Mouse (Mus musculus) midbrain, embryonic 12.5 days (tissue): ENCODE results near the gene Aak1. TPM values are rescaled to one million over a fixed set of nuclear protein-coding genes. Genes with fewer than 3 reads are reported as not detected.
"Not testable (repeated sequence)": the region's sequence is repeated elsewhere in the genome, so short reads cannot be mapped to it uniquely, and the experiment has no call there.

Experiments used
- ATAC-seq: fragments of 200-750 bp; cut with Nextera tagmentation; 2 replicates; pipeline ENCODE4 v1.8.0; 2017; ENCODE audit warnings: low read depth, moderate TSS enrichment, moderate library complexity; ENCODE audit not compliant: low FRiP score
- H3K27ac ChIP-seq: fragments of 300-500 bp; sonication (generic); replicated peaks from 2 replicates; pipeline ENCODE4 v1.5.1; 2016; ENCODE audit warnings: mild to moderate bottlenecking
- H3K27me3 ChIP-seq: fragments of 300-500 bp; sonication (generic); 2 replicates; pipeline ENCODE4 v1.6.1; 2016; ENCODE audit warnings: mild to moderate bottlenecking
- H3K36me3 ChIP-seq: fragments of 300-500 bp; sonication (generic); 2 replicates; pipeline ENCODE4 v1.6.1; 2016
- H3K4me1 ChIP-seq: fragments of 300-500 bp; sonication (generic); 2 replicates; pipeline ENCODE4 v1.6.1; 2016
- H3K4me2 ChIP-seq: fragments of 300-500 bp; sonication (generic); replicated peaks from 2 replicates; pipeline ENCODE4 v1.6.1; 2016; ENCODE audit warnings: mild to moderate bottlenecking, moderate library complexity
- H3K4me3 ChIP-seq: fragments of 300-500 bp; sonication (generic); 2 replicates; pipeline ENCODE4 v1.5.1; 2016; ENCODE audit warnings: mild to moderate bottlenecking
- H3K9ac ChIP-seq: fragments of 300-500 bp; sonication (generic); replicated peaks from 2 replicates; pipeline ENCODE4 v1.6.1; 2016; ENCODE audit warnings: mild to moderate bottlenecking, moderate library complexity
- H3K9me3 ChIP-seq: fragments of 300-500 bp; sonication (generic); 2 replicates; pipeline ENCODE4 v1.6.1; 2016; ENCODE audit warnings: mild to moderate bottlenecking
- WGBS: fragments of 180-500 bp; shearing (Covaris S2); methylation state at CpG from one replicate; pipeline ENCODE4 v1.1.7; 2016; 5-methylcytosine and 5-hydroxymethylcytosine counted together
- polyA plus RNA-seq: library from polyadenylated mRNA; unstranded; fragments of >200 nt; fragmentation: Nextera tagmentation; extraction: Ambion mirVana; gene quantifications from 2 replicates; pipeline ENCODE4 v1.2.1, GENCODE M21; 2016

Aak1 gene
- polyA plus RNA-seq, 1 experiment from 2014 or later = 30.6 TPM

GRCm38 (mm10) chr6:86871783-86872182, 22.5 kb downstream of the Aak1 start:
- H3K9ac ChIP-seq = no peak overlapping the region
- WGBS = 95% methylated on average over 10 of the region's 10 CpGs
- H3K9me3 ChIP-seq = no peaks in the 10 kb centered on the region
- H3K27me3 ChIP-seq = no peaks in the 10 kb centered on the region
- H3K4me1 ChIP-seq = 0 out of 2 replicates have a peak, but pooled peaks cover 3% of the 10 kb centered on the region
- no peak overlapping the region for H3K27ac ChIP-seq
- no peak overlapping the region for H3K4me3 ChIP-seq
- no peaks in the 10 kb centered on the region for H3K36me3 ChIP-seq
- no peak overlapping the region for H3K4me2 ChIP-seq
- no peak for ATAC-seq

DNA sequence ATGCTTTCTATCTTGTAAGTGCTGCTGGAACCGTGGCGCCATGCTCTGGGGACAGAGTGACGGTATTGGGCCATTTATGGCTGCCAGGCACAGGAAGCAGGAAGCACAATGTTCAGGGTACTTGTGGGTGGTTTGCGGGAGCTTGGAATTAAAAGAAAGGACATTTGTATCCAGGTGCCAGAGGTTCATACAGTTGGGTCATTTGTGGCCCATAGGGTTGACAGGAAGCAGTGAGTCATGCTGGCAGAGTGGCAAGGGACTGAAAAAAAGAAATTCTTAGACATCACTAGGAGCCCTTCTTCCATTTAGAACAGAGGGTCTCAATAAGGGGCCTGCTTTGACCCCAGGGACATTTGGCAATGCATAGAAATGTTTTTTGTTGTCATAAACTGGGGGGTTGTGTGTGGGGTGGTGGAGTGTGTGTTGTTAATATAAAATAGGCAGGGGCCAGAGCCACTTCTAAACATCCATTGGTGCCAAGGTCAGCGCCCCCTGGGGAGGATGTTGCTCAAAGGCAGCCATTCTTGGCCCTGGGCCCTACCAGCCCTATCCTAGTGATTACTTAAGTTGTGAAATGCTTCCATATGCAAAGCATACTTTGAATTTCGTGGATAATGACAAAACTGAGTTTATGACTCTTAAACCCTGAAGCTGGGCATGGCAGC, 25.5 kb downstream of the Aak1 start:
- H3K27me3 ChIP-seq = no peaks in the 10 kb centered on the region
- 94% methylated on average over 6 of the region's 6 CpGs for WGBS
- H3K27ac ChIP-seq = no peak overlapping the region
- ATAC-seq = no peak
- no peaks in the 10 kb centered on the region for H3K36me3 ChIP-seq
- H3K9ac ChIP-seq = no peak overlapping the region
- H3K4me3 ChIP-seq = no peak overlapping the region
- H3K4me2 ChIP-seq = no peak overlapping the region
- no peaks in the 10 kb centered on the region for H3K9me3 ChIP-seq
- 0 out of 2 replicates have a peak, but pooled peaks cover 3% of the 10 kb centered on the region for H3K4me1 ChIP-seq

DNA sequence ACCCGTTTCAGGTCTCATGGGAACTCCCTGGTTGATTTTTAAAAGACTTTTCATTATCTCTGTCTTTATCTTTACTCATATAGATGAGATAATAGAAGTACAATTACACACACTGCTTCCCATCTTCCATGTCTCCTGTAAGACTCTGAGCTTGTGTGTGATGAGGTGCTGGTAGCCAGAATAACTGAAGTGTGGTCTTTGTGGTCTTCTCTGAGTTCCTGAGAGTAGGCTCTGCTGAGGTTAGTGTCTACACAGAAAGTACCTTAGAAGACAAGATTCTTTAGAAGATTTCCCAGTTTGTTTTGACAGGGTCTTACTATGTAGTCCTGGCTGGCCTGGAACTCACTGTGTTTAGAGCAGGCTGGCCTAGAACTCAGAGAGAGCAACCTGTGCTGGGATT, 27.1 kb downstream of the Aak1 start:
- WGBS = 7% methylated on average over 1 of the region's 1 CpGs
- Histone ChIP-seq H3K27ac (no peak overlapping the region), H3K27me3 (no peaks in the 10 kb centered on the region), H3K4me3 (no peak overlapping the region), H3K4me1 (0 out of 2 replicates have a peak, but pooled peaks cover 3% of the 10 kb centered on the region), H3K36me3 (no peaks in the 10 kb centered on the region), H3K4me2 (no peak overlapping the region), H3K9me3 (no peaks in the 10 kb centered on the region), H3K9ac (no peak overlapping the region)
- no peak for ATAC-seq

DNA sequence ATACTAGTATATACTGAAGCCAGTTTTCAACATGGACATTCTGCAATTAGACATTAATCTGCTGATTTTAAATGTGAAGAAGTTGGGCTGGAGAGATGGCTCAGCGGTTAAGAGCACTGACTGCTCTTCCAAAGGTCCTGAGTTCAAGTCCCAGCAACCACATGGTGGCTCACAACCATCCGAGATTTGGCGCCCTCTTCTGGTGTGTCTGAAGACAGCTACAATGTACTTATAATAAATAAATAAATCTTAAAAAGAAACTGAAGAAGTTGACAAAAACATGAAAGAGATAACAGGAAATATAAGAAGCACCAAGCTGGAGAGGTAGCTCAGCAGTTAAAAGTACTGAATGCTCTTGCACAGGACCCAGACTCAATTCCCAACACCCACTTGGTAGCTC, 29.3 kb downstream of the Aak1 start:
- H3K4me3 ChIP-seq, ATAC-seq, H3K4me2 ChIP-seq, H3K9me3 ChIP-seq, H3K27me3 ChIP-seq, H3K36me3 ChIP-seq, H3K27ac ChIP-seq, H3K4me1 ChIP-seq, H3K9ac ChIP-seq: not testable (repeated sequence)
- 90% methylated on average over 3 of the region's 3 CpGs for WGBS

- Histone ChIP-seq H3K4me3 (no peak overlapping the region), H3K27me3 (no peaks in the 10 kb centered on the region), H3K9ac (no peak overlapping the region), H3K9me3 (no peaks in the 10 kb centered on the region), H3K4me2 (no peak overlapping the region), H3K4me1 (0 out of 2 replicates have a peak, but pooled peaks cover 3% of the 10 kb centered on the region), H3K27ac (no peak overlapping the region), H3K36me3 (no peaks in the 10 kb centered on the region)
- no peak for ATAC-seq
- 96% methylated on average over 4 of the region's 4 CpGs for WGBS
Observed at GRCm38 (mm10) chr6:86879314-86879713, 30.0 kb downstream of the Aak1 start.

DNA sequence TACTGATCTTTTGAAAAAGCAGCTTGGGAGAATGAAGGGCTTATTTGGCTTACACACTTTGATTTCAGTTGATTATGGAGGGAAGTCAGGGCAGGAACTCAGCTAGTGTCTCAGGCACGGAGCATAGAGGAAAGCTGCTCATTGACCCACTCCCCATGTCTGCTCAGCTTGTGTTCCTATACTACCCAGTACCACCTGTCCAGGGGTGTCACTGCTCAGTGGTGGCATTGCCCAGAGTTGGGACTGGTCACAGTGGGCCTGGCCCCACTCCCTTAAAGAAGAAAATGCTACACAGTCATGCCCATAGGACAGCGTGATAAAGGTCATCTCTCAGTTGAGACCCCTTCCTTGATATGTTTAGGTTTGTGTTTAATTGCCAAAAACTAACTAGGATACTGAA, 34.9 kb downstream of the Aak1 start:
- Histone ChIP-seq H3K27ac (no peak overlapping the region), H3K4me2 (no peak overlapping the region), H3K36me3 (no peaks in the 10 kb centered on the region), H3K9ac (no peak overlapping the region), H3K4me1 (no peaks in the 10 kb centered on the region), H3K9me3 (no peaks in the 10 kb centered on the region), H3K27me3 (no peaks in the 10 kb centered on the region), H3K4me3 (no peak overlapping the region)
- ATAC-seq = no peak
- 91% methylated on average over 2 of the region's 2 CpGs for WGBS

- H3K27me3 ChIP-seq = no peaks in the 10 kb centered on the region
- no peak overlapping the region for H3K9ac ChIP-seq
- ATAC-seq = no peak
- H3K4me1 ChIP-seq = no peaks in the 10 kb centered on the region
- WGBS = 86% methylated on average over 6 of the region's 6 CpGs
- no peaks in the 10 kb centered on the region for H3K9me3 ChIP-seq
- H3K27ac ChIP-seq = no peak overlapping the region
- no peak overlapping the region for H3K4me3 ChIP-seq
- H3K36me3 ChIP-seq = no peaks in the 10 kb centered on the region
- no peak overlapping the region for H3K4me2 ChIP-seq
Observed at GRCm38 (mm10) chr6:86884746-86885145, 35.4 kb downstream of the Aak1 start.

DNA sequence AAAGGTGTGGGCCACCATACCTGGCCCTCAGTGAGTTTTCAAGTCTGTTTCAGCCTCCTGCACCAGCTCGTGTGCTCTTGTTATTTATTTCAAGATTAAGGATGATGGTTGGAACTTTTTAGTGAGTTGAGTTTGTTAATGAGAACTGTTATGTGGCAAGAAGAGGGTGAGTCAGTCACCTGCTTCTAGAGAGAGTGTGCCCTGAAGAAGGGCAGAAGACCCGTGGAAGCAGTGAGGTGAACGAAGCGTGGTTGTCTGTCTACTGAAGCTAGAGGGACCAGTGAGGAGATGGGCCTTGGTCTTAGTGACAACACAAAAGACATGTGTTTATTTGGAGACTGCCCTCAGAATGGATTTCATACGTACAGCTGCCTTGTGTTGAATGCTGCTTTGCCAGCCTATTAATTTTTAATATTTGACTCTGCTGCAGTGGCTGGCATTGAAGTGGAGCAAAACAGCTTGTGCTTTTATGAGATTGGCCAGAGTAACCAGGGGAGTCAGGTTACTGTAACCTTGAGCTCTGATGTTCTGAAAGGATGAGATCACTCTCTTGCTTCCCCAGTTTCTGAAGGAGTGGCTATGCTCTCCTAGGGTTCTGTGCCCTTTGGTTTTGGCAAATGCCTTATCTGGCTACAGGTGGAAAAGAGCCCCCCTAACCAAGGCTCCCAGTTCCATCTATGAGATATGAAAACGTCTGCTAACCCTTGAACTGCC, 36.7 kb downstream of the Aak1 start:
- Histone ChIP-seq H3K27me3 (no peaks in the 10 kb centered on the region), H3K9ac (no peak overlapping the region), H3K27ac (no peak overlapping the region), H3K4me3 (no peak overlapping the region), H3K36me3 (no peaks in the 10 kb centered on the region), H3K4me1 (no peaks in the 10 kb centered on the region), H3K4me2 (no peak overlapping the region), H3K9me3 (no peaks in the 10 kb centered on the region)
- 82% methylated on average over 6 of the region's 6 CpGs for WGBS
- no peak for ATAC-seq

GRCm38 (mm10) chr6:86886803-86887202, 37.5 kb downstream of the Aak1 start:
- Histone ChIP-seq H3K4me2 (no peak overlapping the region), H3K27ac (no peak overlapping the region), H3K9ac (no peak overlapping the region), H3K9me3 (no peaks in the 10 kb centered on the region), H3K4me3 (no peak overlapping the region), H3K36me3 (no peaks in the 10 kb centered on the region), H3K4me1 (no peaks in the 10 kb centered on the region), H3K27me3 (no peaks in the 10 kb centered on the region)
- no peak for ATAC-seq
- 71% methylated on average over 4 of the region's 4 CpGs for WGBS

GRCm38 (mm10) chr6:86897520-86897919, 48.2 kb downstream of the Aak1 start:
- Histone ChIP-seq H3K4me3 (no peak overlapping the region), H3K4me2 (no peak overlapping the region), H3K27ac (no peak overlapping the region), H3K36me3 (peaks cover 3% of the 10 kb centered on the region; the same call in 1 of the 2 replicates), H3K27me3 (no peaks in the 10 kb centered on the region), H3K9me3 (no peaks in the 10 kb centered on the region), H3K4me1 (peaks cover 5% of the 10 kb centered on the region; the same call in 1 of the 2 replicates), H3K9ac (no peak overlapping the region)
- ATAC-seq = no peak
- WGBS = 94% methylated on average over 6 of the region's 6 CpGs

- Histone ChIP-seq H3K4me2 (no peak overlapping the region), H3K36me3 (no peaks in the 10 kb centered on the region), H3K4me3 (no peak overlapping the region), H3K27me3 (no peaks in the 10 kb centered on the region), H3K9ac (no peak overlapping the region), H3K27ac (no peak overlapping the region), H3K4me1 (peaks cover 6% of the 10 kb centered on the region; the same call in 1 of the 2 replicates), H3K9me3 (no peaks in the 10 kb centered on the region)
- ATAC-seq = no peak
- WGBS = 74% methylated on average over 3 of the region's 3 CpGs
Observed at GRCm38 (mm10) chr6:86899053-86899452, 49.7 kb downstream of the Aak1 start.

DNA sequence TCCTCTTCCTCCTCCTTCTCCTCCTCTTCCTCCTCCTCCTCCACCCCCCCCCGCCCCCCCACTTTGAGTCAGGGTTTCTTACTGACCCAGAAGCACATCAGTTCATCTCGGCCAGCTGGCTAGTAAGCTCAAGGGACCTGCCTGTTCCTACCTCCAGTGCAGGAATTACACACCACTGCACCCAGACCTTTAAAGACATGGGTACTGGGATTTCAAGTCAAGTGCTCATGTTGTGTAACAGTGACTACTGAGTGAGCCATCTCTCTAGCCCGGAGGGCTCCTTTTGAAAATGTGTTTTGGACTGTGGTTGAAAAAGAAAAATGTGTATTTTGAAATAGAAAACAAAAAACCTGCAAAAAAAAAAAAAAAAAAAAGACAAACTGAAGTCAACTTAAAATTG, 50.6 kb downstream of the Aak1 start:
- no peak overlapping the region for H3K4me3 ChIP-seq
- H3K9ac ChIP-seq = no peak overlapping the region
- no peak overlapping the region for H3K4me2 ChIP-seq
- H3K27me3 ChIP-seq = no peaks in the 10 kb centered on the region
- H3K27ac ChIP-seq = no peak overlapping the region
- 82% methylated on average over 2 of the region's 3 CpGs for WGBS
- no peaks in the 10 kb centered on the region for H3K9me3 ChIP-seq
- no peak for ATAC-seq
- no peaks in the 10 kb centered on the region for H3K36me3 ChIP-seq
- peaks cover 6% of the 10 kb centered on the region; the same call in 1 of the 2 replicates for H3K4me1 ChIP-seq
